Mouse (Mus musculus) C2C12 (cell line): ENCODE measurements around the gene Wdfy1. TPM values are rescaled to one million over a fixed set of nuclear protein-coding genes. Genes with fewer than 3 reads are reported as not detected.

Experiments
- H3K27me3 ChIP-seq: one replicate; pipeline ENCODE4 v1.6.1; 2011; ENCODE audit not compliant: control insufficient read depth, insufficient read depth, insufficient read length
- H3K36me3 ChIP-seq: one replicate; pipeline ENCODE4 v1.6.1; 2011; ENCODE audit not compliant: control insufficient read depth, insufficient read depth
- H3K4me3 ChIP-seq: one replicate; pipeline ENCODE4 v1.5.1; 2011; ENCODE audit warnings: mild to moderate bottlenecking, control low read depth; ENCODE audit not compliant: poor library complexity, insufficient read depth, severe bottlenecking
- H3K79me2 ChIP-seq: one replicate; pipeline ENCODE4 v1.6.1; 2011; ENCODE audit not compliant: control insufficient read depth, insufficient read depth
- H3K79me3 ChIP-seq: one replicate; pipeline ENCODE4 v1.6.1; 2011; ENCODE audit warnings: low read depth, control low read depth
- H3ac ChIP-seq: one replicate; pipeline ENCODE3; 2011; ENCODE audit warnings: low read depth; ENCODE audit not compliant: control insufficient read depth, insufficient read length
- CEBPB ChIP-seq: IDR thresholded peaks from one replicate; pipeline ENCODE4 v1.6.1; 2011; ENCODE audit warnings: low read depth, mild to moderate bottlenecking, control low read depth, moderate library complexity
- CTCF ChIP-seq: IDR thresholded peaks from one replicate; pipeline ENCODE4 v1.5.1; 2011; ENCODE audit not compliant: control insufficient read depth, insufficient read depth, insufficient read length
- FOSL1 ChIP-seq: IDR thresholded peaks from one replicate; pipeline ENCODE4 v1.8.0; 2011; ENCODE audit warnings: mild to moderate bottlenecking, low read length; ENCODE audit not compliant: poor library complexity, insufficient read depth, severe bottlenecking
- MAX ChIP-seq: IDR thresholded peaks from one replicate; pipeline ENCODE4 v1.6.1; 2011; ENCODE audit warnings: mild to moderate bottlenecking, control low read depth
- MYOD1 ChIP-seq: IDR thresholded peaks from one replicate; pipeline ENCODE4 v1.6.1; 2011; ENCODE audit warnings: low read depth; ENCODE audit not compliant: control insufficient read depth, insufficient read length
- MYOG ChIP-seq: IDR thresholded peaks from one replicate; pipeline ENCODE4 v1.6.1; 2011; ENCODE audit not compliant: control insufficient read depth, insufficient read length; ENCODE audit errors: extremely low read depth
- USF1 ChIP-seq: IDR thresholded peaks from one replicate; pipeline ENCODE4 v1.6.1; 2011; ENCODE audit warnings: low read depth, mild to moderate bottlenecking, control low read depth, moderate library complexity
- polyA plus RNA-seq: library from polyadenylated mRNA; unstranded; fragments of >200 nt; fragmentation: generic; extraction: Trizol; gene quantifications from one replicate; pipeline ENCODE4 v1.2.1, GENCODE M21; 2012; ENCODE audit warnings: missing spikeins

Gene Wdfy1
- polyA plus RNA-seq, 1 experiment: 22.7 TPM

- H3K4me3 ChIP-seq: peak overlapping the region; percentile 89
- H3K36me3 ChIP-seq: no peaks in the 10 kb centered on the region
- H3ac ChIP-seq: no peak overlapping the region
- no peak for TF ChIP-seq CEBPB
- no peak for TF ChIP-seq MAX
- no peak for TF ChIP-seq USF1
- TF ChIP-seq FOSL1: no peak
- no peak for TF ChIP-seq MYOD1
- TF ChIP-seq CTCF: no peak
- no peak for TF ChIP-seq MYOG
- no peaks in the 10 kb centered on the region for H3K27me3 ChIP-seq
- peaks cover 9% of the 10 kb centered on the region for H3K79me3 ChIP-seq
- H3K79me2 ChIP-seq: peaks cover 30% of the 10 kb centered on the region
Measured at GRCm38 (mm10) chr1:79762282-79763250, 13.4 kb downstream of the Wdfy1 start.

- no peaks in the 10 kb centered on the region for H3K36me3 ChIP-seq
- H3K27me3 ChIP-seq: no peaks in the 10 kb centered on the region
- no peak for TF ChIP-seq MYOD1
- no peak for TF ChIP-seq USF1
- TF ChIP-seq FOSL1: no peak
- TF ChIP-seq MYOG: no peak
- TF ChIP-seq CEBPB: no peak
- no peak for TF ChIP-seq MAX
- TF ChIP-seq CTCF: no peak
- H3K79me3 ChIP-seq: peaks cover 9% of the 10 kb centered on the region
- H3K4me3 ChIP-seq: peak overlapping the region; percentile 89
- H3ac ChIP-seq: peak overlapping the region; percentile 34
- H3K79me2 ChIP-seq: peaks cover 37% of the 10 kb centered on the region
Measured at GRCm38 (mm10) chr1:79761917-79762271, 14.0 kb downstream of the Wdfy1 start.

- Histone ChIP-seq H3ac (peak overlapping the region; percentile 93), H3K27me3 (no peaks in the 10 kb centered on the region), H3K79me2 (peaks cover 43% of the 10 kb centered on the region), H3K36me3 (no peaks in the 10 kb centered on the region), H3K4me3 (peak overlapping the region; percentile 89), H3K79me3 (peaks cover 12% of the 10 kb centered on the region)
- TF ChIP-seq MAX: no peak
- TF ChIP-seq USF1: peak; percentile 66
Measured at GRCm38 (mm10) chr1:79761106-79761916, 14.6 kb downstream of the Wdfy1 start.

- Histone ChIP-seq H3ac (peak overlapping the region; percentile 93), H3K27me3 (no peaks in the 10 kb centered on the region), H3K4me3 (peak overlapping the region; percentile 89), H3K79me2 (peaks cover 49% of the 10 kb centered on the region), H3K36me3 (no peaks in the 10 kb centered on the region), H3K79me3 (peaks cover 13% of the 10 kb centered on the region)
- TF ChIP-seq USF1 (no peak), MAX (no peak), CTCF (no peak), MYOG (no peak), FOSL1 (no peak)
Measured at GRCm38 (mm10) chr1:79760656-79761055, 15.3 kb downstream of the Wdfy1 start.

- TF ChIP-seq MYOD1 (no peak), MAX (no peak), CEBPB (no peak), FOSL1 (no peak)
- H3K36me3 ChIP-seq: no peaks in the 10 kb centered on the region
- no peak overlapping the region for H3ac ChIP-seq
- H3K4me3 ChIP-seq: no peak overlapping the region
- H3K79me3 ChIP-seq: peaks cover 15% of the 10 kb centered on the region
- H3K79me2 ChIP-seq: peaks cover 52% of the 10 kb centered on the region
- H3K27me3 ChIP-seq: no peaks in the 10 kb centered on the region
Measured at GRCm38 (mm10) chr1:79759436-79759972, 16.4 kb downstream of the Wdfy1 start.

GRCm38 (mm10) chr1:79759006-79759405, 16.9 kb downstream of the Wdfy1 start:
- no peak overlapping the region for H3ac ChIP-seq
- no peaks in the 10 kb centered on the region for H3K27me3 ChIP-seq
- TF ChIP-seq FOSL1 (no peak), CTCF (no peak), MAX (no peak), CEBPB (no peak)
- H3K4me3 ChIP-seq: no peak overlapping the region
- H3K79me2 ChIP-seq: peaks cover 52% of the 10 kb centered on the region
- no peaks in the 10 kb centered on the region for H3K36me3 ChIP-seq
- peaks cover 15% of the 10 kb centered on the region for H3K79me3 ChIP-seq
